Mouse (Mus musculus) CH12.LX (cell line): ENCODE results near the gene Triobp. TPM values are rescaled to one million over a fixed set of nuclear protein-coding genes. Genes with fewer than 3 reads are reported as not detected.

Experiments
- DNase-seq: peaks from one replicate; pipeline ENCODE4 v3.0.0-alpha.2; 2013; ENCODE audit errors: extremely low read depth
- H3K27ac ChIP-seq: 2 replicates; pipeline ENCODE4 v1.5.1; 2012; ENCODE audit warnings: low read depth, mild to moderate bottlenecking, control low read depth, moderate library complexity; ENCODE audit not compliant: insufficient read depth
- H3K27me3 ChIP-seq: replicated peaks from 2 replicates; pipeline ENCODE3; 2012; ENCODE audit warnings: inconsistent platforms
- H3K36me3 ChIP-seq, 2 experiments: replicated peaks in 1 of 2; 2 replicates each; pipeline versions ENCODE3 to v1.6.1; 2012; ENCODE audit warnings: inconsistent platforms in 1 of 2, low read length in 1 of 2, mild to moderate bottlenecking in 1 of 2, mixed read lengths in 1 of 2, moderate library complexity in 1 of 2; ENCODE audit not compliant: control insufficient read depth in 1 of 2, insufficient read depth in 1 of 2
- H3K4me1 ChIP-seq, 2 experiments: 2 replicates each; pipeline ENCODE4 v1.6.1; 2012; ENCODE audit warnings: inconsistent platforms in 1 of 2, moderate library complexity in 1 of 2; ENCODE audit not compliant: insufficient read depth in 2 of 2, control insufficient read depth in 1 of 2
- H3K4me2 ChIP-seq: 2 replicates; pipeline ENCODE4 v1.6.1; 2012; ENCODE audit warnings: low read depth, mild to moderate bottlenecking, control low read depth; ENCODE audit not compliant: poor library complexity, insufficient read depth, severe bottlenecking
- H3K4me3 ChIP-seq, 3 experiments: fragments of 150-350 bp in 1 of 3; sonication (generic) in 1 of 3; replicated peaks in 1 of 3; 2 replicates each; pipeline versions ENCODE3 to v1.5.1; 2011 to 2012; ENCODE audit warnings: low read depth in 2 of 3, low read length in 2 of 3, mild to moderate bottlenecking in 2 of 3, moderate library complexity in 2 of 3, control low read depth in 1 of 3, improper control_type of control experiment in 1 of 3, inconsistent platforms in 1 of 3, mixed read lengths in 1 of 3; ENCODE audit not compliant: poor library complexity in 1 of 3
- H3K79me2 ChIP-seq: replicated peaks from 2 replicates; pipeline ENCODE4 v1.6.1; 2012; ENCODE audit warnings: mild to moderate bottlenecking, moderate library complexity; ENCODE audit not compliant: control insufficient read depth, poor library complexity, insufficient read depth, severe bottlenecking; ENCODE audit errors: extremely low read depth
- H3K9ac ChIP-seq: 2 replicates; pipeline ENCODE4 v1.6.1; 2012; ENCODE audit warnings: low read depth, mild to moderate bottlenecking, control low read depth, moderate library complexity; ENCODE audit not compliant: insufficient read depth
- H3K9me3 ChIP-seq: replicated peaks from 2 replicates; pipeline ENCODE3; 2012; ENCODE audit warnings: low read length, inconsistent platforms, mixed read lengths
- CTCF ChIP-seq, 2 experiments: IDR thresholded peaks in 1 of 2; conservative IDR thresholded peaks in 1 of 2; 2 replicates each; pipeline ENCODE4 v1.5.1; 2011 to 2012; ENCODE audit warnings: low read depth in 2 of 2, low read length in 2 of 2, improper control_type of control experiment in 1 of 2, inconsistent platforms in 1 of 2, mild to moderate bottlenecking in 1 of 2, moderate library complexity in 1 of 2
- E2F4 ChIP-seq: IDR thresholded peaks from 2 replicates; pipeline ENCODE4 v1.6.1; 2011; ENCODE audit warnings: low read depth, low read length, improper control_type of control experiment; ENCODE audit not compliant: insufficient replicate concordance
- ELF1 ChIP-seq: IDR thresholded peaks from 2 replicates; pipeline ENCODE4 v1.6.1; 2014; ENCODE audit warnings: low read depth, mild to moderate bottlenecking, inconsistent platforms, low read length, improper control_type of control experiment
- EP300 ChIP-seq: IDR thresholded peaks from 2 replicates; pipeline ENCODE4 v1.6.1; 2011; ENCODE audit warnings: low read length, improper control_type of control experiment
- ETS1 ChIP-seq: conservative IDR thresholded peaks from 2 replicates; pipeline ENCODE4 v1.6.1; 2012; ENCODE audit warnings: low read depth, mild to moderate bottlenecking, inconsistent platforms, low read length, improper control_type of control experiment, moderate library complexity
- GABPA ChIP-seq: IDR thresholded peaks from 2 replicates; pipeline ENCODE4 v1.6.1; 2012; ENCODE audit warnings: low read depth, low read length, improper control_type of control experiment, inconsistent platforms; ENCODE audit not compliant: insufficient replicate concordance
- HCFC1 ChIP-seq: IDR thresholded peaks from 2 replicates; pipeline ENCODE4 v1.6.1; 2012; ENCODE audit warnings: low read depth, mild to moderate bottlenecking, inconsistent platforms, low read length, improper control_type of control experiment
- JUN ChIP-seq: IDR thresholded peaks from 2 replicates; pipeline ENCODE4 v1.6.1; 2011; ENCODE audit warnings: low read depth, mild to moderate bottlenecking, low read length, improper control_type of control experiment, moderate library complexity; ENCODE audit not compliant: insufficient read depth
- JUND ChIP-seq: conservative IDR thresholded peaks from 2 replicates; pipeline ENCODE4 v1.6.1; 2011; ENCODE audit warnings: low read depth, low read length, improper control_type of control experiment
- KAT2A ChIP-seq: IDR thresholded peaks from 2 replicates; pipeline ENCODE4 v1.6.1; 2012; ENCODE audit warnings: low read length, improper control_type of control experiment, inconsistent platforms; ENCODE audit not compliant: insufficient replicate concordance
- MAFK ChIP-seq: IDR thresholded peaks from 2 replicates; pipeline ENCODE4 v1.6.1; 2011; ENCODE audit warnings: low read length, improper control_type of control experiment; ENCODE audit not compliant: insufficient replicate concordance
- MAZ ChIP-seq: IDR thresholded peaks from 2 replicates; pipeline ENCODE4 v1.6.1; 2012; ENCODE audit warnings: low read depth, mild to moderate bottlenecking, inconsistent platforms, low read length, improper control_type of control experiment, moderate library complexity
- MEF2A ChIP-seq: IDR thresholded peaks from 2 replicates; pipeline ENCODE4 v1.6.1; 2014; ENCODE audit warnings: low read depth, mild to moderate bottlenecking, inconsistent platforms, low read length, improper control_type of control experiment, borderline replicate concordance
- MXI1 ChIP-seq: IDR thresholded peaks from 2 replicates; pipeline ENCODE4 v1.6.1; 2011; ENCODE audit warnings: mild to moderate bottlenecking, low read depth, low read length, improper control_type of control experiment
- NELFE ChIP-seq: IDR thresholded peaks from 2 replicates; pipeline ENCODE4 v1.6.1; 2011; ENCODE audit warnings: low read depth, low read length, improper control_type of control experiment
- PAX5 ChIP-seq: IDR thresholded peaks from 2 replicates; pipeline ENCODE4 v1.6.1; 2012; ENCODE audit warnings: low read length, inconsistent platforms, mixed read lengths
- POLR2AphosphoS2 ChIP-seq: IDR thresholded peaks from 2 replicates; pipeline ENCODE4 v1.6.1; 2011; ENCODE audit warnings: low read depth, low read length, improper control_type of control experiment
- RAD21 ChIP-seq: IDR thresholded peaks from 2 replicates; pipeline ENCODE4 v1.6.1; 2011; ENCODE audit warnings: low read depth, mild to moderate bottlenecking, low read length, improper control_type of control experiment, moderate library complexity
- TBP ChIP-seq: conservative IDR thresholded peaks from 2 replicates; pipeline ENCODE4 v1.6.1; 2011; ENCODE audit warnings: low read depth, low read length, improper control_type of control experiment
- TCF12 ChIP-seq: IDR thresholded peaks from 2 replicates; pipeline ENCODE4 v1.6.1; 2014; ENCODE audit warnings: low read depth, mild to moderate bottlenecking, inconsistent platforms, low read length, improper control_type of control experiment
- USF2 ChIP-seq: conservative IDR thresholded peaks from 2 replicates; pipeline ENCODE4 v1.6.1; 2011; ENCODE audit warnings: low read depth, low read length, improper control_type of control experiment
- ZC3H11A ChIP-seq: IDR thresholded peaks from 2 replicates; pipeline ENCODE4 v1.6.1; 2012; ENCODE audit warnings: low read depth, mild to moderate bottlenecking, inconsistent platforms, low read length, improper control_type of control experiment
- ZKSCAN1 ChIP-seq: IDR thresholded peaks from 2 replicates; pipeline ENCODE4 v1.6.1; 2012; ENCODE audit warnings: low read depth, inconsistent platforms, low read length, improper control_type of control experiment, borderline replicate concordance
- dilution Hi-C: fragments of 300-500 bp; cut with MboI; formaldehyde crosslinking; loops from 2 replicates; pipeline ENCODE4 v1.14.3; 2020; ENCODE audit warnings: low sequenced_read_pairs; ENCODE audit not compliant: extremely low pct_unique_long_range_greater_than_20kb, extremely low pct_ligation_motif_present
- in situ Hi-C: fragments of 300-500 bp; cut with MboI; formaldehyde crosslinking; loops from 3 replicates; pipeline ENCODE4 v1.14.3; 2019; ENCODE audit warnings: low sequenced_read_pairs, low pct_ligation_motif_present, low pct_unique_long_range_greater_than_20kb, mixed read lengths
- polyA plus RNA-seq: library from polyadenylated mRNA; unstranded; fragments of >175 nt; gene quantifications from 2 replicates; pipeline ENCODE4 v1.2.1, GENCODE M21; 2012; ENCODE audit warnings: low read depth; ENCODE audit not compliant: insufficient read length
- total RNA-seq, 2 experiments: library from RNA; depleted of rRNA; stranded (reverse); fragments of 300-350 nt in 1 of 2; fragments of >200 nt in 1 of 2; gene quantifications; 2 replicates each; pipeline ENCODE4 v1.2.3; 2012 to 2014

The Triobp gene
- total and polyA plus RNA-seq, 3 experiments: 11.5 to 31.0 (median 25.5) TPM

DNA sequence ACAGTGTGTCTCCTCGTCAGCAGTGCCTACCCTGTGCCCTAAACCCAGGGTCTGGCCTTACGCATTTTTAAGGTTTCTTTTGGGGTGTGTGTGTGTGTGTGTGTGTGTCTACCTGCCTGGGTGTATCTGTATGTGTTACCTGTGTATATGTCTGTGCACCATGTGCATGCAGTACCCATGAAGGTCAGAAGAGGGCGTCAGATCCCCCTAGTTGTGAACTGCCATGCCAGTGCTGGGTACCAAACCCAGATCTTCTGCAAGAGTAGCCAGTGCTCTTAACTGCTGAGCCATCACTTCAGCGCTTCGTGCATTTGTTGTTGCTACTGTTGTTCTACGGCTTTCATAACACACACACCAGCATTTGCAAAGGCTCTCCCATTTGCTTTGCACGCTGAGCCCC lies 44.7 kb downstream of the Triobp start:
- dilution Hi-C loops: no loop called here
- DNase-seq: no peak
- H3K79me2 ChIP-seq: no peaks in the 10 kb centered on the region

DNA sequence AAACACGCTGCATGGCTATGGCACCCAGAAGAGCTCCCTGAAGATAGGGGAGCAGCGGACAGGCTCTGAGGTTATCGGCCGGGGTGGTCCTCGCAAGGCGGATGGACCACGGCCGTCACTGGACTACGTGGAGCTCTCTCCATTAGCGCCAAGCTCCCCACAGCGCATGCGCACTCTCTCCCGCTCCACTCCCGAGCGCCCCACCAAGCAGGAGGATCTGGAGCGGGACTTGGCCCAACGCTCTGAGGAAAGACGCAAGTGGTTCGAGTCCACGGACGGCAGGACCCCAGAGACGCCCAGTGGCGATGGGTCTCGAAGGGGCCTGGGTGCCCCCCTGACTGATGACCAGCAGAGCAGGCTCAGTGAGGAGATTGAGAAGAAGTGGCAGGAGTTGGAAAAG lies 45.4 kb downstream of the Triobp start:
- peaks cover 5 to 37% of the 10 kb centered on the region in 2 experiments for H3K4me1 ChIP-seq
- no peak overlapping the region for H3K4me2 ChIP-seq
- H3K4me3 ChIP-seq: no peak overlapping the region
- H3K9me3 ChIP-seq: no peaks in the 10 kb centered on the region
- in situ Hi-C loops: no loop called here
- H3K9ac ChIP-seq: no peak overlapping the region
- H3K79me2 ChIP-seq: no peaks in the 10 kb centered on the region
- dilution Hi-C loops: no loop called here
- no peak for TF ChIP-seq NELFE
- no peak for TF ChIP-seq KAT2A
- TF ChIP-seq RAD21: no peak
- no peak for TF ChIP-seq ZC3H11A
- no peak for TF ChIP-seq TBP
- no peak overlapping the region for H3K27ac ChIP-seq
- H3K27me3 ChIP-seq: no peaks in the 10 kb centered on the region
- no peak for DNase-seq
- H3K36me3 ChIP-seq: peaks cover 72 to 84% of the 10 kb centered on the region in 2 experiments

More for the DNA sequence above, 44.7 kb downstream of the Triobp start:
- in situ Hi-C loops: no loop called here
- peak; percentile 10 to 21; a peak in 1 of 4 replicates for TF ChIP-seq CTCF (conservative IDR thresholded peaks at IDR 0.05 in 1 of 2, IDR thresholded peaks at IDR 0.05 in 1 of 2; ENCODE audit: low read depth in 2 of 2, low read length in 2 of 2)
- TF ChIP-seq PAX5: no peak
- Histone ChIP-seq H3K4me2 (no peak overlapping the region), H3K27me3 (no peaks in the 10 kb centered on the region), H3K9ac (no peak overlapping the region), H3K9me3 (no peaks in the 10 kb centered on the region), H3K27ac (no peak overlapping the region), H3K36me3 (peaks cover 70 to 89% of the 10 kb centered on the region in 2 experiments), H3K4me1 (peaks cover 5 to 30% of the 10 kb centered on the region in 2 experiments), H3K4me3 (no peak overlapping the region)

DNA sequence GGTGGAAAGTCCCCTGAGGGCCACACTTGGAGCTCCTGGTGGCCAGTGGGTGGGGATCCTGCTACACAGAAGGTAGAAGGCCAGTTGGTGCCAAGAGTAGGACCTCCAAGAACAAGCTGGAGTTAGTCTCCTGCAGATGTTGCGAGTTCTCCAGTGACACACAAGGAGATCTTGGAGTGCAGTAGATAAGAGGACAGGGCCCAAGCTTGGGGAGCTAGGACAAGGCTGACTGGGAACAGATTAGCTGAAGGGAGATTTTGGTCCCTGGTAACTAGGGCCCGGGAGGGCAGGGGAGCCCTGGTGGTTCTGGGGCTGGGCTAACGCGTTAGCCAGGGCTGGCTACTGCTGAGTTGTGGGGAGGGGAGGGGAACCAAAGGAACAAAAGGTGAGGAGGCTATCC lies 48.4 kb downstream of the Triobp start:
- Histone ChIP-seq H3K9me3 (no peaks in the 10 kb centered on the region), H3K4me3 (no peak overlapping the region), H3K4me2 (no peak overlapping the region), H3K4me1 (peaks cover 20 to 64% of the 10 kb centered on the region in 2 experiments)
- TF ChIP-seq MXI1: no peak
- TF ChIP-seq JUND: no peak
- TF ChIP-seq CTCF (conservative IDR thresholded peaks at IDR 0.05 in 1 of 2, IDR thresholded peaks at IDR 0.05 in 1 of 2; ENCODE audit: low read depth in 2 of 2, low read length in 2 of 2): no peak
- TF ChIP-seq MEF2A: no peak
- no peak for TF ChIP-seq POLR2AphosphoS2
- no peak for TF ChIP-seq TCF12
- TF ChIP-seq E2F4: no peak
- TF ChIP-seq ETS1: no peak
- no peak for TF ChIP-seq PAX5
- no peak for TF ChIP-seq JUN
- no peak for TF ChIP-seq ZKSCAN1
- TF ChIP-seq ELF1: no peak
- TF ChIP-seq MAZ: no peak
- TF ChIP-seq EP300: no peak
- no peak for TF ChIP-seq GABPA
- TF ChIP-seq MAFK: no peak
- no peak for TF ChIP-seq USF2
- TF ChIP-seq ZC3H11A: no peak
- no peak for TF ChIP-seq HCFC1
- TF ChIP-seq KAT2A: no peak
- TF ChIP-seq, all 38 proteins: peak for 0
- H3K36me3 ChIP-seq: peaks cover 64 to 81% of the 10 kb centered on the region in 2 experiments
- in situ Hi-C loops (no loop called here), dilution Hi-C loops (no loop called here)
- H3K27ac ChIP-seq: 0 out of 2 replicates have a peak overlapping the region, but pooled peaks have one; percentile 6
- H3K79me2 ChIP-seq: no peaks in the 10 kb centered on the region
- H3K9ac ChIP-seq: no peak overlapping the region
- peak; percentile 14 for DNase-seq
- no peaks in the 10 kb centered on the region for H3K27me3 ChIP-seq
